Mouse (Mus musculus) G1E (cell line): ENCODE results near the gene Ankrd65. TPM values are rescaled to one million over a fixed set of nuclear protein-coding genes. Genes with fewer than 3 reads are reported as not detected.

Source experiments
- ATAC-seq: 2 replicates; pipeline ENCODE4 v1.8.0; 2016; ENCODE audit warnings: mild to moderate bottlenecking; ENCODE audit not compliant: insufficient number of reproducible peaks, poor library complexity, low FRiP score, severe bottlenecking; ENCODE audit errors: extremely low read depth
- DNase-seq: peaks from one replicate; pipeline ENCODE4 v3.0.0; 2012; ENCODE audit warnings: low spot score
- H3K27me3 ChIP-seq: 2 replicates; pipeline ENCODE4 v1.6.1; 2012; ENCODE audit warnings: mild to moderate bottlenecking, low read length, inconsistent platforms; ENCODE audit not compliant: insufficient read depth
- H3K36me3 ChIP-seq: replicated peaks from 2 replicates; pipeline ENCODE3; 2012; ENCODE audit warnings: mild to moderate bottlenecking, inconsistent platforms
- H3K4me1 ChIP-seq: 2 replicates; pipeline ENCODE4 v1.6.1; 2012; ENCODE audit warnings: low read depth, low read length, inconsistent platforms, mixed read lengths; ENCODE audit not compliant: insufficient read depth
- H3K4me3 ChIP-seq: 2 replicates; pipeline ENCODE4 v1.5.1; 2012; ENCODE audit warnings: low read depth, mild to moderate bottlenecking, inconsistent platforms, low read length, moderate library complexity, mixed read lengths
- H3K9me3 ChIP-seq: replicated peaks from 2 replicates; pipeline ENCODE4 v1.6.1; 2012; ENCODE audit warnings: inconsistent platforms
- CTCF ChIP-seq: IDR thresholded peaks from 2 replicates; pipeline ENCODE4 v1.5.1; 2012; ENCODE audit warnings: low read depth, low read length, inconsistent platforms, mixed read lengths
- GATA1 ChIP-seq: IDR thresholded peaks from 2 replicates; pipeline ENCODE4 v1.6.1; 2012; ENCODE audit warnings: borderline replicate concordance, low read length, inconsistent platforms, mixed read lengths
- GATA2 ChIP-seq: IDR thresholded peaks from 2 replicates; pipeline ENCODE4 v1.6.1; 2012; ENCODE audit warnings: low read depth, low read length, inconsistent platforms, borderline replicate concordance
- POLR2AphosphoS5 ChIP-seq: IDR thresholded peaks from 2 replicates; pipeline ENCODE4 v1.6.1; 2012; ENCODE audit warnings: low read depth, low read length, inconsistent platforms; ENCODE audit not compliant: insufficient replicate concordance
- TAL1 ChIP-seq: conservative IDR thresholded peaks from 2 replicates; pipeline ENCODE4 v1.6.1; 2012; ENCODE audit warnings: low read depth, low read length, inconsistent platforms, mixed read lengths
- polyA plus RNA-seq: library from polyadenylated mRNA; stranded (reverse); fragments of >175 nt; gene quantifications from 2 replicates; pipeline ENCODE4 v1.2.3, GENCODE M21; 2012
- total RNA-seq, 2 experiments: library from RNA; stranded (forward) in 1 of 2; stranded (reverse) in 1 of 2; fragments of 200-1000 nt in 1 of 2; fragments of >200 nt in 1 of 2; fragmentation: Nextera tagmentation in 1 of 2; gene quantifications; 2 replicates each; pipeline ENCODE4 v1.2.3; 2014 to 2017

The Ankrd65 gene
- total and polyA plus RNA-seq, 3 experiments, result not detected

GRCm38 (mm10) chr4:155773335-155774078 lies 16.7 kb upstream of the Ankrd65 start:
- peaks cover 45% of the 10 kb centered on the region for H3K4me1 ChIP-seq
- no peak for ATAC-seq
- no peak for DNase-seq
- H3K36me3 ChIP-seq, result peaks cover 6% of the 10 kb centered on the region
- TF ChIP-seq CTCF (no peak), GATA1 (no peak), TAL1 (no peak), POLR2AphosphoS5 (no peak), GATA2 (no peak)
- no peak overlapping the region for H3K4me3 ChIP-seq
- H3K27me3 ChIP-seq, result peaks cover 68% of the 10 kb centered on the region
- no peaks in the 10 kb centered on the region for H3K9me3 ChIP-seq

DNA sequence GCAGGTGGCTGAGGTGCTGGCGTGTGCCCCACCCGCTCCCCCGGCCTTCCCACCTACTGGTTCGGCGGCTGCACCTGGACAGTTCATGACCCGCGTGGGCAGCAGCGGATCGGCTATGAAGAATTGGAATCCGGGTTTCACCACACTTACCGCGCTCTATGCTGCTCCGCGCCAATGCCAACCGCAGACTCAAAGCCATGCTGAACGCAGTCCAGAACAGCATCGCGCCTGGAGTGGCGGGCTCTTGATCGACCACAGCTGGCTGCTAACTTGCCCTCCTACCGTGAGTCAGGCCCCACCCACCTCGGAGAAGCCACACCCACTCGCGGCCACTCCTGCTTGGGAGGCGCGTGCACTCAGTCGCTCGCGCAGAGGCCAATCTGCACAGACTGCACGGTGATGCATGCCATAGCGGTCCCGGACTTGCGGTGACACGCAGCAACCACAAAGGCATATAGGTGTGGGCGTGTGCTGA lies 15.9 kb upstream of the Ankrd65 start, which contains the start of gene Vwa1:
TSS of gene Vwa1 (minus strand) at position 419 of the 475 bp plus-strand sequence.
- no peak for TF ChIP-seq CTCF
- TF ChIP-seq TAL1, result no peak
- no peak for TF ChIP-seq GATA1
- Histone ChIP-seq H3K27me3 (peaks cover 74% of the 10 kb centered on the region), H3K9me3 (no peaks in the 10 kb centered on the region), H3K4me1 (peaks cover 37% of the 10 kb centered on the region), H3K4me3 (peak within 1 kb of the TSS; percentile 66; the same call in 1 of the 2 replicates), H3K36me3 (no peaks in the 10 kb centered on the region)
- DNase-seq (peak; percentile 35), ATAC-seq (peak; percentile 35; the same call in 1 of the 2 replicates)

- H3K4me1 ChIP-seq, result peaks cover 29% of the 10 kb centered on the region
- no peaks in the 10 kb centered on the region for H3K9me3 ChIP-seq
- H3K4me3 ChIP-seq, result no peak overlapping the region
- no peak for ATAC-seq
- H3K27me3 ChIP-seq, result peaks cover 82% of the 10 kb centered on the region
- TF ChIP-seq GATA2 (no peak), GATA1 (no peak), POLR2AphosphoS5 (no peak), CTCF (no peak), TAL1 (no peak)
- H3K36me3 ChIP-seq, result no peaks in the 10 kb centered on the region
- DNase-seq, result no peak
Observed at GRCm38 (mm10) chr4:155774971-155775740, 15.1 kb upstream of the Ankrd65 start.

GRCm38 (mm10) chr4:155775855-155776254 lies 14.4 kb upstream of the Ankrd65 start:
- Histone ChIP-seq H3K4me1 (peaks cover 22% of the 10 kb centered on the region), H3K27me3 (peaks cover 82% of the 10 kb centered on the region), H3K9me3 (no peaks in the 10 kb centered on the region), H3K36me3 (no peaks in the 10 kb centered on the region), H3K4me3 (no peak overlapping the region)
- no peak for ATAC-seq
- TF ChIP-seq CTCF (no peak), TAL1 (no peak), GATA1 (no peak), POLR2AphosphoS5 (no peak), GATA2 (no peak)
- DNase-seq, result no peak

DNA sequence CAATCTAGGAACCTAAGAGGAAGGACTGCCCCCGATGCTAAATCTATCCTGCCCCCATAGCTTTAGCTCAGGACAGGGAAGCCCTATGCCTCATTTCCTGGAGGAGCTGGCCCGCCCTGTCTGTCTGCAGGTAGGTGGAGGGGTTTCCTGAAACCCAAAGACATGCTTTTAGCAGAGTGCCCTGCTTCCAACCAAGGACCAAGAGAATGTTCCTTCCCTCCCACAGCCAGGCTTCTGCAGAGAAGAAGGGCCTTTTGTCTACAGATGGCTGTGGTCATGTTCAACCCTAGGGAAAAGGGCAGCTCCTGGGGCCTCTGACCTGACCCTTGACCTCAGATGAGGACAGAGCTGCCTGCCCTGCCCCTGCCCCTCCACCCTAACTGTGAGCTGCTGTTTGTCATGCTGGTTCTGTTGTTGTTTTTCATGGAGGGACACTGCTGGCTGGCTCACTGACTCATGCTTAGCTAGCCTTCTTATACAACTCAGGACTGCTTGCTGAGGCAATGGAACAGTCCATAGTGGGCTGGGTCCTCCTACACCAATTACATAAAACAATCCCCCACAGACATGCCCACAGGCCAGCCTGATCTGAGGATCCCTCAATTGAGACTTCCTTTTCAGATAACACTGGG lies 13.4 kb upstream of the Ankrd65 start:
- ATAC-seq, result no peak

GRCm38 (mm10) chr4:155777816-155778215 lies 12.4 kb upstream of the Ankrd65 start:
- Histone ChIP-seq H3K4me1 (peaks cover 21% of the 10 kb centered on the region), H3K36me3 (no peaks in the 10 kb centered on the region), H3K9me3 (no peaks in the 10 kb centered on the region), H3K27me3 (peaks cover 81% of the 10 kb centered on the region), H3K4me3 (no peak overlapping the region)
- TF ChIP-seq TAL1, result no peak
- no peak for TF ChIP-seq CTCF
- no peak for TF ChIP-seq POLR2AphosphoS5
- no peak for TF ChIP-seq GATA1
- TF ChIP-seq GATA2, result no peak
- DNase-seq, result no peak
- no peak for ATAC-seq

More for the DNA sequence above, 13.4 kb upstream of the Ankrd65 start:
- Histone ChIP-seq H3K27me3 (peaks cover 83% of the 10 kb centered on the region), H3K9me3 (no peaks in the 10 kb centered on the region), H3K4me1 (peaks cover 21% of the 10 kb centered on the region), H3K4me3 (no peak overlapping the region), H3K36me3 (no peaks in the 10 kb centered on the region)
- DNase-seq, result no peak
- TF ChIP-seq GATA1, result no peak
- no peak for TF ChIP-seq TAL1
- TF ChIP-seq GATA2, result no peak
- TF ChIP-seq POLR2AphosphoS5, result no peak
- no peak for TF ChIP-seq CTCF
